Mouse (Mus musculus) spleen, adult 2 months (tissue): ENCODE measurements around the gene Hspb1.

Experiments
- CTCF ChIP-seq: fragments of 200-500 bp; IDR thresholded peaks from 2 replicates; pipeline ENCODE4 v1.5.1; 2011; ENCODE audit warnings: mild to moderate bottlenecking, inconsistent platforms; ENCODE audit not compliant: insufficient read depth, insufficient read length, insufficient replicate concordance; ENCODE audit errors: extremely low read depth
- POLR2A ChIP-seq: fragments of 200-500 bp; IDR thresholded peaks from 2 replicates; pipeline ENCODE4 v1.6.1; 2011; ENCODE audit warnings: low read depth, low read length, inconsistent platforms

- no peak for TF ChIP-seq CTCF
- no peak for TF ChIP-seq POLR2A
Measured at GRCm38 (mm10) chr5:135906846-135907245, 19.1 kb downstream of the Hspb1 start.
